Comparison of ENCODE assay signal across 31 mouse cellular contexts in genomic region chr9:95679966-95680365, GRCm38 (mm10). TPM values are rescaled to one million over a fixed set of nuclear protein-coding genes. Genes with fewer than 3 reads are reported as not detected.
DNase-seq lines count a peak whose midpoint lies in the region; ATAC-seq and TF ChIP-seq lines count a peak whose summit lies in the region.
"Had no signal": no experiment of that assay in that cellular context is flagged by ENCODE, and none has a peak within 500 bp of the region (broad histone marks: within the 10 kb centered on the region; RNA-seq: fewer than 3 reads in every experiment).

No protein-coding gene starts in this region.

- no peak overlapping the region for H3K4me2 ChIP-seq in kidney, postnatal 0 days (ENCODE audit: low read length)
- peak overlapping the region; percentile 3; the same call in 1 of the 2 replicates for H3K4me2 ChIP-seq in lung, embryonic 16.5 days (ENCODE audit: low read depth, low read length)
- H3K4me2 ChIP-seq: embryonic facial prominence, embryonic 12.5 days; embryonic facial prominence, embryonic 15.5 days; heart, embryonic 13.5 days; hindbrain, embryonic 14.5 days had no signal

- no peaks in the 10 kb centered on the region for H3K36me3 ChIP-seq in kidney, postnatal 0 days (ENCODE audit: insufficient read depth, low read length)
- no peaks in the 10 kb centered on the region for H3K36me3 ChIP-seq in lung, embryonic 16.5 days (ENCODE audit: control insufficient read depth, insufficient read depth, low read length)
- H3K36me3 ChIP-seq: embryonic facial prominence, embryonic 12.5 days; embryonic facial prominence, embryonic 15.5 days; G1E; heart, embryonic 10.5 days; heart, embryonic 13.5 days had no signal

- no peak for TF ChIP-seq POLR2A in lung, adult 2 months (IDR thresholded peaks at IDR 0.05; ENCODE audit: borderline replicate concordance, extremely low read depth, low read depth, low read length)

- ATAC-seq in kidney, postnatal 0 days (replicated peaks; ENCODE audit: low FRiP score, low read depth), result no peak
- ATAC-seq in lung, embryonic 16.5 days (ENCODE audit: low read depth), result no peak
- ATAC-seq: forebrain, embryonic 14.5 days; forebrain, postnatal 0 days; hindbrain, postnatal 0 days; Patski had no signal

- WGBS in kidney, postnatal 0 days, result 63% methylated on average over 7 of the region's 7 CpGs
- WGBS in lung, embryonic 16.5 days, result 33% methylated on average over 7 of the region's 7 CpGs
- 39% methylated on average over 7 of the region's 7 CpGs for WGBS in lung, adult 2 months

- no peaks in the 10 kb centered on the region for H3K4me1 ChIP-seq in kidney, postnatal 0 days (replicated peaks; ENCODE audit: insufficient read depth, low read length)
- peaks cover 14% of the 10 kb centered on the region; the same call in 1 of the 2 replicates for H3K4me1 ChIP-seq in lung, embryonic 16.5 days (replicated peaks; ENCODE audit: control insufficient read depth, insufficient read depth, low read length)
- no peaks in the 10 kb centered on the region for H3K4me1 ChIP-seq in lung, adult 2 months (ENCODE audit: control insufficient read depth, insufficient read depth, low read length)
- H3K4me1 ChIP-seq: heart, embryonic 10.5 days; heart, embryonic 13.5 days had no signal

- TF ChIP-seq CTCF in kidney, postnatal 0 days (IDR thresholded peaks at IDR 0.05; ENCODE audit: low read depth), result no peak
- no peak for TF ChIP-seq CTCF in lung, adult 2 months (IDR thresholded peaks at IDR 0.05; ENCODE audit: insufficient read depth, low read length)

- H3K27ac ChIP-seq in kidney, postnatal 0 days, result no peak overlapping the region
- no peak overlapping the region; the same call in 1 of the 2 replicates for H3K27ac ChIP-seq in lung, embryonic 16.5 days (ENCODE audit: low read length)
- H3K27ac ChIP-seq: embryonic facial prominence, embryonic 12.5 days; embryonic facial prominence, embryonic 15.5 days; heart, adult 2 months; heart, embryonic 10.5 days; heart, embryonic 13.5 days; hindbrain, embryonic 14.5 days; hindbrain, postnatal 0 days had no signal

- H3K27me3 ChIP-seq in kidney, postnatal 0 days (ENCODE audit: insufficient read depth, low read length), result no peaks in the 10 kb centered on the region
- no peaks in the 10 kb centered on the region for H3K27me3 ChIP-seq in lung, embryonic 16.5 days (ENCODE audit: control insufficient read depth, insufficient read depth, low read depth, low read length)
- H3K27me3 ChIP-seq: CH12.LX; embryonic facial prominence, embryonic 12.5 days; embryonic facial prominence, embryonic 15.5 days; heart, embryonic 13.5 days; Patski had no signal

- no peak overlapping the region for H3K4me3 ChIP-seq in kidney, postnatal 0 days (replicated peaks; ENCODE audit: low read depth, low read length)
- H3K4me3 ChIP-seq in lung, embryonic 16.5 days (ENCODE audit: low read length), result no peak overlapping the region
- H3K4me3 ChIP-seq in lung, adult 2 months (replicated peaks; ENCODE audit: extremely low read depth, low read depth, low read length), result no peak overlapping the region
- H3K4me3 ChIP-seq: embryonic facial prominence, embryonic 12.5 days; embryonic facial prominence, embryonic 15.5 days; heart, adult 2 months; heart, embryonic 10.5 days; heart, embryonic 13.5 days had no signal

- no peaks in the 10 kb centered on the region for H3K9me3 ChIP-seq in kidney, postnatal 0 days (replicated peaks; ENCODE audit: low read length)
- no peaks in the 10 kb centered on the region for H3K9me3 ChIP-seq in lung, embryonic 16.5 days (ENCODE audit: control insufficient read depth, low read length)
- H3K9me3 ChIP-seq: embryonic facial prominence, embryonic 12.5 days; embryonic facial prominence, embryonic 15.5 days; heart, embryonic 10.5 days; heart, embryonic 13.5 days had no signal

- H3K9ac ChIP-seq in kidney, postnatal 0 days (ENCODE audit: low read depth, low read length), result no peak overlapping the region
- no peak overlapping the region for H3K9ac ChIP-seq in lung, embryonic 16.5 days (ENCODE audit: low read length)
- H3K9ac ChIP-seq: embryonic facial prominence, embryonic 12.5 days; embryonic facial prominence, embryonic 15.5 days; forebrain, postnatal 0 days; heart, embryonic 13.5 days; hindbrain, embryonic 14.5 days had no signal

- DNase-seq in kidney, postnatal 0 days (ENCODE audit: low spot score), result peak; percentile 16
- no peak for DNase-seq in kidney, postnatal 36 days
- DNase-seq in lung, adult 2 months, result no peak
- peak; percentile 51 for DNase-seq in lung, postnatal 25 days (ENCODE audit: low spot score)
- no peak for DNase-seq in layer of hippocampus, adult 8-10 months (ENCODE audit: low spot score in 2 of 2)
- DNase-seq: adrenal gland, postnatal 10 days; adrenal gland, postnatal 36 days; B cell, adult 2 months; cerebellum, adult 11 months; cerebellum, adult 2 months; cerebellum, adult 9-11 months; cerebellum, postnatal 25 days; forebrain, postnatal 0 days; gastrocnemius, postnatal 10 days; gastrocnemius, postnatal 36 days; heart, adult 2 months; heart, postnatal 14 days; heart, postnatal 4 days had no signal

RNA-seq across cellular contexts. Expression of gene Pcolce2, which starts 42.6 kb away (rescaled TPM):
- 0.88 and 1.5 TPM in 2 replicates for polyA plus RNA-seq in kidney, postnatal 0 days (2015; fragmentation: Nextera tagmentation; extraction: Ambion mirVana)
- polyA plus RNA-seq in lung, embryonic 16.5 days (2015; fragmentation: Nextera tagmentation; extraction: Ambion mirVana), result 8.7 and 9.3 TPM in 2 replicates
- polyA plus RNA-seq in lung, adult 2 months (2012; rRNA removed), result 24.5 and 31.5 TPM in 2 replicates
- total RNA-seq in layer of hippocampus, adult 8-10 months (2022), result 1 to 10 TPM; 2.6 to 4.7 (median 2.9) TPM
- total RNA-seq: common myeloid progenitor, adult 5-6 weeks; granulocyte monocyte progenitor cell, adult 5-6 weeks had no signal
- polyA plus RNA-seq: G1E had no signal

Comparison
In these comparisons a context has a peak if more than half of its experiments do, and no peak if none do; other contexts are left out.
1. DNase-seq: peak in kidney, postnatal 0 days (single experiment) and lung, postnatal 25 days (single experiment); none in kidney, postnatal 36 days (0 of 2), lung, adult 2 months (single experiment) and layer of hippocampus, adult 8-10 months (0 of 2).